Mouse (Mus musculus) v-Abl transformed pro-B cells (cell line): Measurements from ENCODE around the gene Lancl1.

Experiments
- in situ Hi-C, 2 experiments: fragments of 400-800 bp; cut with MboI; formaldehyde crosslinking; loops; one replicate each; pipeline ENCODE4 v1.15.1; 2025; ENCODE audit not compliant: unreplicated experiment in 2 of 2

Lancl1 gene

GRCm38 (mm10) chr1:67020637-67021161, 18.0 kb downstream of the Lancl1 start:
- in situ Hi-C loops: loop anchor here in 1 of 2 experiments (25.0 kb wide), 1 partner anchor 333 kb away; no protein-coding TSS in a partner anchor

GRCm38 (mm10) chr1:67017101-67017870, 21.4 kb downstream of the Lancl1 start:
- in situ Hi-C loops: loop anchor here in 1 of 2 experiments (25.0 kb wide), 1 partner anchor 330 kb away; no protein-coding TSS in a partner anchor

GRCm38 (mm10) chr1:67014205-67014604, 24.5 kb downstream of the Lancl1 start:
- in situ Hi-C loops: loop anchor here in 1 of 2 experiments (25.0 kb wide), 1 partner anchor 327 kb away; no protein-coding TSS in a partner anchor

- in situ Hi-C loops: loop anchor here in 1 of 2 experiments (25.0 kb wide), 1 partner anchor 323 kb away; no protein-coding TSS in a partner anchor
Measured at GRCm38 (mm10) chr1:67010520-67010919, 28.2 kb downstream of the Lancl1 start.

GRCm38 (mm10) chr1:67003699-67004098, 35.0 kb downstream of the Lancl1 start:
- in situ Hi-C loops: loop anchor here in 1 of 2 experiments (25.0 kb wide), 1 partner anchor 316 kb away; no protein-coding TSS in a partner anchor

GRCm38 (mm10) chr1:67002226-67002625, 36.4 kb downstream of the Lancl1 start:
- in situ Hi-C loops: loop anchor here in 1 of 2 experiments (25.0 kb wide), 1 partner anchor 315 kb away; no protein-coding TSS in a partner anchor

- in situ Hi-C loops: loop anchor here in 1 of 2 experiments (25.0 kb wide), 1 partner anchor 314 kb away; no protein-coding TSS in a partner anchor
Measured at GRCm38 (mm10) chr1:67001367-67001766, 37.3 kb downstream of the Lancl1 start.

GRCm38 (mm10) chr1:67000484-67000883, 38.2 kb downstream of the Lancl1 start:
- in situ Hi-C loops: loop anchor here in 1 of 2 experiments (25.0 kb wide), 1 partner anchor 313 kb away; no protein-coding TSS in a partner anchor

GRCm38 (mm10) chr1:66998601-66999000, 40.1 kb downstream of the Lancl1 start:
- in situ Hi-C loops: loop anchor here in 1 of 2 experiments (10.0 kb wide), 1 partner anchor 894 kb away; no protein-coding TSS in a partner anchor

GRCm38 (mm10) chr1:66998188-66998587, 40.5 kb downstream of the Lancl1 start:
- in situ Hi-C loops: loop anchor here in 1 of 2 experiments (10.0 kb wide), 1 partner anchor 893 kb away; no protein-coding TSS in a partner anchor

- in situ Hi-C loops: loop anchor here in 1 of 2 experiments (10.0 kb wide), 1 partner anchor 892 kb away; no protein-coding TSS in a partner anchor
Measured at GRCm38 (mm10) chr1:66996819-66997218, 41.9 kb downstream of the Lancl1 start.

- in situ Hi-C loops: loop anchor here in 1 of 2 experiments (5.0 to 10.0 kb wide), 2 partner anchors 95 to 888 kb away; no protein-coding TSS in a partner anchor
Measured at GRCm38 (mm10) chr1:66992764-66993163, 45.9 kb downstream of the Lancl1 start.

- in situ Hi-C loops: no loop called here
Measured at GRCm38 (mm10) chr1:66987558-66988190, 51.0 kb downstream of the Lancl1 start.

- in situ Hi-C loops: no loop called here
Measured at GRCm38 (mm10) chr1:66985906-66986305, 52.8 kb downstream of the Lancl1 start.

GRCm38 (mm10) chr1:66985129-66985698, 53.5 kb downstream of the Lancl1 start:
- in situ Hi-C loops: no loop called here

- in situ Hi-C loops: no loop called here
Measured at GRCm38 (mm10) chr1:66980129-66980528, 58.5 kb downstream of the Lancl1 start.

- in situ Hi-C loops: no loop called here
Measured at GRCm38 (mm10) chr1:66975456-66975855, 63.2 kb downstream of the Lancl1 start.

- in situ Hi-C loops: no loop called here
Measured at GRCm38 (mm10) chr1:66964857-66965256, 73.8 kb downstream of the Lancl1 start.

- in situ Hi-C loops: no loop called here
Measured at GRCm38 (mm10) chr1:66960536-66961243, 78.0 kb downstream of the Lancl1 start.

- in situ Hi-C loops: no loop called here
Measured at GRCm38 (mm10) chr1:66957361-66957760, 81.3 kb downstream of the Lancl1 start.
